ENCODE assay signal across 12 mouse cellular contexts in genomic region chr10:78303675-78304074, GRCm38 (mm10). TPM values are rescaled to one million over a fixed set of nuclear protein-coding genes. Genes with fewer than 3 reads are reported as not detected.
DNase-seq lines count a peak whose midpoint lies in the region.
"Had no signal": no experiment of that assay in that cellular context is flagged by ENCODE, and none has a peak within 500 bp of the region (broad histone marks: within the 10 kb centered on the region; RNA-seq: fewer than 3 reads in every experiment).

No protein-coding gene starts in this region.

- DNase-seq in adrenal gland, postnatal 36 days = peak; percentile 45 to 46
- DNase-seq in adrenal gland, adult 8-10 months = no peak
- DNase-seq in thymus, postnatal 0 days (ENCODE audit: low spot score) = peak; percentile 42
- DNase-seq in thymus, adult 18-20 months = no peak
- DNase-seq in cerebellum, postnatal 25 days = no peak
- DNase-seq in kidney, postnatal 10 days = no peak
- no peak for DNase-seq in ovary, postnatal 14 days (ENCODE audit: low spot score)
- DNase-seq: cerebellum, adult 18-20 months; heart, postnatal 10 days; lung, adult 18-20 months had no signal

- peaks cover 65% of the 10 kb centered on the region for H3K36me3 ChIP-seq in megakaryocyte, embryonic 14.5 days (replicated peaks; ENCODE audit: low read length)

- H3K9me3 ChIP-seq in megakaryocyte, embryonic 14.5 days = no peaks in the 10 kb centered on the region
- H3K9me3 ChIP-seq: embryonic facial prominence, embryonic 15.5 days had no signal

- H3K4me1 ChIP-seq in megakaryocyte, embryonic 14.5 days = peaks cover 94% of the 10 kb centered on the region

- H3K4me3 ChIP-seq in megakaryocyte, embryonic 14.5 days (replicated peaks) = peak overlapping the region; percentile 90
- H3K4me3 ChIP-seq: embryonic facial prominence, embryonic 15.5 days had no signal

- no peaks in the 10 kb centered on the region for H3K27me3 ChIP-seq in megakaryocyte, embryonic 14.5 days (replicated peaks)
- H3K27me3 ChIP-seq: embryonic facial prominence, embryonic 15.5 days had no signal

RNA-seq across cellular contexts. Expression of gene Agpat3, which starts 48.6 kb away (rescaled TPM):
- total RNA-seq in adrenal gland, postnatal 36 days (2021) = 100 to 1,000 TPM; 293 to 406 TPM
- 100 to 1,000 TPM; 228 to 370 (median 267) TPM for total RNA-seq in adrenal gland, adult 8-10 months (2022)
- polyA plus RNA-seq in thymus, postnatal 0 days (2015; fragmentation: Nextera tagmentation; extraction: Ambion mirVana) = 139 and 152 TPM in 2 replicates
- polyA plus RNA-seq in megakaryocyte, embryonic 14.5 days (2012; ENCODE audit: insufficient read depth, low replicate concordance) = 205 and 237 TPM in 2 replicates

RNA-seq across cellular contexts. Expression of gene Trappc10, which starts 59.2 kb away (rescaled TPM):
- 10 to 100 TPM; 50.7 to 53.6 TPM for total RNA-seq in adrenal gland, postnatal 36 days (2021)
- 10 to 100 TPM; 59.1 to 66.4 (median 60.2) TPM for total RNA-seq in adrenal gland, adult 8-10 months (2022)
- 20.0 and 26.3 TPM in 2 replicates for polyA plus RNA-seq in thymus, postnatal 0 days (2015; fragmentation: Nextera tagmentation; extraction: Ambion mirVana)
- polyA plus RNA-seq in megakaryocyte, embryonic 14.5 days (2012; ENCODE audit: insufficient read depth, low replicate concordance) = 11.0 and 13.6 TPM in 2 replicates

Comparison
In these comparisons a context has a peak if more than half of its experiments do, and no peak if none do; other contexts are left out.
1. DNase-seq: peak in adrenal gland, postnatal 36 days (2 of 2) and thymus, postnatal 0 days (single experiment); none in adrenal gland, adult 8-10 months (single experiment), thymus, adult 18-20 months (0 of 2), cerebellum, postnatal 25 days (0 of 2), kidney, postnatal 10 days (single experiment) and ovary, postnatal 14 days (single experiment).